Mouse (Mus musculus) liver, adult 2 months (tissue): ENCODE measurements around the gene Prpf3. TPM values are rescaled to one million over a fixed set of nuclear protein-coding genes. Genes with fewer than 3 reads are reported as not detected.

ENCODE experiments used
- DNase-seq: peaks from one replicate; pipeline ENCODE4 v3.0.0-alpha.2; 2011; ENCODE audit warnings: low read depth, low spot score; ENCODE audit errors: extremely low read depth
- H3K27ac ChIP-seq: fragments of 200-500 bp; replicated peaks from 2 replicates; pipeline ENCODE4 v1.5.1; 2012; ENCODE audit warnings: low read depth, mild to moderate bottlenecking, control low read depth, inconsistent platforms, low read length; ENCODE audit not compliant: insufficient read depth
- H3K27me3 ChIP-seq: fragments of 200-500 bp; 2 replicates; pipeline ENCODE4 v1.6.1; 2012; ENCODE audit warnings: mild to moderate bottlenecking, moderate library complexity, low read length, inconsistent platforms; ENCODE audit not compliant: control insufficient read depth, insufficient read depth
- H3K36me3 ChIP-seq: fragments of 200-500 bp; 2 replicates; pipeline ENCODE4 v1.6.1; 2012; ENCODE audit warnings: low read length, inconsistent platforms; ENCODE audit not compliant: control insufficient read depth, insufficient read depth
- H3K4me1 ChIP-seq: fragments of 200-500 bp; 2 replicates; pipeline ENCODE4 v1.6.1; 2011; ENCODE audit warnings: low read length; ENCODE audit not compliant: control insufficient read depth, insufficient read depth
- H3K4me3 ChIP-seq: fragments of 200-500 bp; 2 replicates; pipeline ENCODE4 v1.5.1; 2011; ENCODE audit warnings: low read depth, mild to moderate bottlenecking, control low read depth, low read length, moderate library complexity; ENCODE audit not compliant: insufficient read depth
- H3K79me2 ChIP-seq: fragments of 200-500 bp; 2 replicates; pipeline ENCODE4 v1.6.1; 2012; ENCODE audit warnings: inconsistent platforms, mild to moderate bottlenecking, low read length, moderate library complexity; ENCODE audit not compliant: control insufficient read depth, insufficient read depth
- H3K9ac ChIP-seq: fragments of 200-500 bp; 2 replicates; pipeline ENCODE4 v1.6.1; 2012; ENCODE audit warnings: low read depth, mild to moderate bottlenecking, control low read depth, inconsistent platforms, low read length
- CTCF ChIP-seq: fragments of 200-500 bp; IDR thresholded peaks from 2 replicates; pipeline ENCODE4 v1.5.1; 2011; ENCODE audit warnings: low read depth, low read length, control low read depth
- POLR2A ChIP-seq: fragments of 200-500 bp; IDR thresholded peaks from 2 replicates; pipeline ENCODE4 v1.6.1; 2011; ENCODE audit warnings: low read length, control low read depth; ENCODE audit not compliant: insufficient read depth; ENCODE audit errors: extremely low read depth
- WGBS: fragments of 180-500 bp; shearing (Covaris S2); methylation state at CpG from one replicate; pipeline ENCODE4 v1.1.7; 2018; 5-methylcytosine and 5-hydroxymethylcytosine counted together
- polyA plus RNA-seq: library from polyadenylated mRNA; depleted of rRNA; stranded (reverse); fragments of >200 nt; gene quantifications from 2 replicates; pipeline ENCODE4 v1.2.3, GENCODE M21; 2012
- total RNA-seq: library from RNA; depleted of rRNA; stranded (reverse); fragments of >200 nt; gene quantifications from 2 replicates; pipeline ENCODE4 v1.2.3, GENCODE M21; 2014

The Prpf3 gene
- total and polyA plus RNA-seq, 2 experiments: 7.4 to 7.8 TPM

- WGBS: 30% methylated on average over 7 of the region's 7 CpGs
- peak overlapping the region; percentile 86 for H3K4me3 ChIP-seq
- peak overlapping the region; percentile 66 for H3K9ac ChIP-seq
- peak overlapping the region; percentile 53 for H3K27ac ChIP-seq
- H3K36me3 ChIP-seq: peaks cover 16% of the 10 kb centered on the region
- peaks cover 2% of the 10 kb centered on the region; the same call in 1 of the 2 replicates for H3K4me1 ChIP-seq
- H3K79me2 ChIP-seq: peaks cover 4% of the 10 kb centered on the region; the same call in 1 of the 2 replicates
- DNase-seq: no peak
- no peak for TF ChIP-seq POLR2A
- no peak for TF ChIP-seq CTCF
- H3K27me3 ChIP-seq: no peaks in the 10 kb centered on the region
Observed at GRCm38 (mm10) chr3:95856115-95856514, 430 bp upstream of the Prpf3 start.

GRCm38 (mm10) chr3:95851317-95851716 is 4.4 kb downstream of the Prpf3 start:
- no peaks in the 10 kb centered on the region for H3K27me3 ChIP-seq
- H3K36me3 ChIP-seq: peaks cover 56% of the 10 kb centered on the region
- WGBS: 96% methylated on average over 8 of the region's 8 CpGs
- H3K79me2 ChIP-seq: peaks cover 4% of the 10 kb centered on the region; the same call in 1 of the 2 replicates
- no peak for DNase-seq
- no peak overlapping the region for H3K27ac ChIP-seq
- H3K9ac ChIP-seq: no peak overlapping the region
- H3K4me1 ChIP-seq: peaks cover 2% of the 10 kb centered on the region; the same call in 1 of the 2 replicates
- TF ChIP-seq POLR2A (no peak), CTCF (no peak)
- no peak overlapping the region for H3K4me3 ChIP-seq

GRCm38 (mm10) chr3:95850611-95851010 is 5.1 kb downstream of the Prpf3 start:
- WGBS: 76% methylated on average over 4 of the region's 4 CpGs
- Histone ChIP-seq H3K4me1 (peaks cover 2% of the 10 kb centered on the region; the same call in 1 of the 2 replicates), H3K27ac (no peak overlapping the region)

GRCm38 (mm10) chr3:95842503-95843214 is 13.0 kb downstream of the Prpf3 start:
- no peak overlapping the region for H3K4me3 ChIP-seq
- DNase-seq: no peak
- WGBS: 91% methylated on average over 3 of the region's 3 CpGs
- H3K4me1 ChIP-seq: no peaks in the 10 kb centered on the region
- no peak overlapping the region for H3K27ac ChIP-seq
- H3K9ac ChIP-seq: no peak overlapping the region
- TF ChIP-seq POLR2A: no peak
- TF ChIP-seq CTCF: no peak
- H3K36me3 ChIP-seq: peaks cover 60% of the 10 kb centered on the region
- H3K79me2 ChIP-seq: no peaks in the 10 kb centered on the region
- H3K27me3 ChIP-seq: no peaks in the 10 kb centered on the region

More at GRCm38 (mm10) chr3:95850611-95851010, 5.1 kb downstream of the Prpf3 start:
- TF ChIP-seq CTCF: no peak
- TF ChIP-seq POLR2A: no peak
- peaks cover 4% of the 10 kb centered on the region; the same call in 1 of the 2 replicates for H3K79me2 ChIP-seq
- H3K9ac ChIP-seq: no peak overlapping the region
- no peaks in the 10 kb centered on the region for H3K27me3 ChIP-seq
- H3K4me3 ChIP-seq: no peak overlapping the region
- DNase-seq: no peak
- peaks cover 62% of the 10 kb centered on the region for H3K36me3 ChIP-seq

GRCm38 (mm10) chr3:95839250-95839649 is 16.4 kb downstream of the Prpf3 start:
- no peaks in the 10 kb centered on the region for H3K4me1 ChIP-seq
- H3K36me3 ChIP-seq: peaks cover 53% of the 10 kb centered on the region
- no peak overlapping the region for H3K4me3 ChIP-seq
- no peak for TF ChIP-seq CTCF
- no peak for TF ChIP-seq POLR2A
- no peaks in the 10 kb centered on the region for H3K27me3 ChIP-seq
- no peak for DNase-seq
- H3K9ac ChIP-seq: no peak overlapping the region
- 94% methylated on average over 2 of the region's 2 CpGs for WGBS
- H3K27ac ChIP-seq: no peak overlapping the region
- no peaks in the 10 kb centered on the region for H3K79me2 ChIP-seq

GRCm38 (mm10) chr3:95829053-95829452 is 26.6 kb downstream of the Prpf3 start:
- WGBS: 99% methylated on average over 4 of the region's 4 CpGs
- peaks cover 37% of the 10 kb centered on the region for H3K36me3 ChIP-seq

More at GRCm38 (mm10) chr3:95829053-95829452, 26.6 kb downstream of the Prpf3 start:
- H3K27ac ChIP-seq: no peak overlapping the region
- H3K4me3 ChIP-seq: no peak overlapping the region
- no peaks in the 10 kb centered on the region for H3K79me2 ChIP-seq
- H3K27me3 ChIP-seq: no peaks in the 10 kb centered on the region
- H3K4me1 ChIP-seq: no peaks in the 10 kb centered on the region
- no peak for DNase-seq
- no peak for TF ChIP-seq POLR2A
- H3K9ac ChIP-seq: no peak overlapping the region
